Mouse (Mus musculus): ENCODE results near the gene 1700042G07Rik. TPM values are rescaled to one million over a fixed set of nuclear protein-coding genes. Genes with fewer than 3 reads are reported as not detected.

Gene 1700042G07Rik
- polyA plus RNA-seq (2016; fragmentation: Nextera tagmentation; extraction: Ambion mirVana) = not detected in 2 replicates

DNA sequence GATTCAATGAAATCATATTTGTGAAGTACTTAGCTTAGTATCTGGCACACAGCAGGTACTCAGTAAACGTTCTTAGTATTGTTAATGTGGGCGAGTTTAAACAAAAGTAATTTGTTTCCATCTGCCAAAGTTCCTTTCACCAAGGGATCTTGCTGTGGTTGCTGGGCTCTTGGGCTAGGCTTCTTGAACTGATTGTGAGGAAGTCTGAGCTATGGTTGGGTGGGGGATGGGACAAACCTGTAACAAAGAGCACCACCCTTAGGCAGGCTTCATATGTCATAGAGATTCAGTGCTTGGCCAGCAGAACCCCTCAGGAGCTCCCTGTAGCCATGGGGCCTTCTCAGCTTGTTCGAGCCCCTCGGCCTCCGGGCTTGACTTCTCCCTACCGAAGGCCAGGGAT, at the start of gene 1700042G07Rik, which contains the start of gene Gm49337:
Gene 1700042G07Rik (plus strand): TSS at position 301 of the 400 bp plus-strand sequence.
Gene Gm49337 (plus strand): TSS at position 313 of the 400 bp plus-strand sequence.
- H3K4me3 ChIP-seq = no peak within 1 kb of the TSS
- H3K36me3 ChIP-seq (replicated peaks) = no peaks in the 10 kb centered on the region
- no peaks in the 10 kb centered on the region for H3K27me3 ChIP-seq (replicated peaks; ENCODE audit: low read depth, poor library complexity, severe bottlenecking)
- DNase-seq (ENCODE audit: low spot score) = no peak
- 90% methylated on average over 6 of the region's 6 CpGs for WGBS
- peak within 1 kb of the TSS; percentile 48; the same call in 1 of the 2 replicates for H3K27ac ChIP-seq (replicated peaks)
- peaks cover 49% of the 10 kb centered on the region for H3K4me1 ChIP-seq
- no peaks in the 10 kb centered on the region for H3K9me3 ChIP-seq

DNA sequence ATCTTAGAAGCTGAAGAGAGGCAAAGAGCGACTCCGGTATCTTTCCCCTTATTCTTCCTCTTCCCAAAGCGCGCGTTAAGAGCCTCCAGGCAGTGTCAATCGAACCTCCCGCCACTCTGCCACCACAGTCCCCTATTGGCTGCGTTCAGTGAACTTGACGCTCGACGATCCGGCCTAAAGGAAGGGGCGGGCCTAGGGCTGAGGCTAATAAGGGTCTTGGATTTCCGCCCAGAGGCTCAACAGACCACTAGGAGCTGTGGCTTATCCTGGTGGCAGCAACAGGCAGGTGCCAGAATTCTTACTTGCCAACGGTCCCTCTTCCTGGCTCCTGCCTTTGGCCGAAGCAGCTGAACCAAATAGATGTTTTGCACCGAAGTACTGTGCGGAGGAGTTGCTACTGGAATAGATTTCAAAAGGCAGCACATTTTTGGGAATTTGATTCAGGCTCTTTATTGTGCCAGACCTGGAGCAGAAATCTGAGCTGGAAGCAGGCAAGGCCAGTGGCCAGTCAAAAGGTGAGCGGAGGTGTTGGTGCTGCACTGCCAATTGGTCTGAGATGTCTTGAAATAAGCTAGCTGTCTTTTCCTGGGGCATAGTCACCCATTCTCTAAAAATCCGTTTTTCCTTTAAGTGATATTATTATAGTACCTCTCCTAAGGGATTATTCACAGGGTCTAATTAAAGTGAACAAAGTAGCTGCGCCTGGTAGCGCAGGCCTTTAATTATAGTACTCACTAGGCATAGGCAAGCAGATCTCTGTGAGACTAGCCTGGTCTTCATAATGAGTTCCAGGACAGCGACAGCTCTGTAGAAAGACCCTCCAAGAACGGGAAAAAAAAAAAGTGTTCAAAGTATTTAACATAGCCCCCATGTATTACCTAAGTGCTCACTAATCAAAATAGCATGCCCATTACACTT, 49.3 kb upstream of the 1700042G07Rik start, which contains the start of the genes Rad54l and Pomgnt1:
Gene Rad54l (minus strand): TSS at position 89 of the 918 bp plus-strand sequence.
Gene Pomgnt1 (plus strand): TSS at position 239 of the 918 bp plus-strand sequence.
- Histone ChIP-seq H3K4me3 (peak within 1 kb of the TSS; percentile 80), H3K9me3 (no peaks in the 10 kb centered on the region), H3K27ac (replicated peaks) (peak within 1 kb of the TSS; percentile 82), H3K27me3 (replicated peaks; ENCODE audit: low read depth, poor library complexity, severe bottlenecking) (no peaks in the 10 kb centered on the region), H3K36me3 (replicated peaks) (peaks cover 25% of the 10 kb centered on the region), H3K4me1 (peaks cover 27% of the 10 kb centered on the region)
- peak; percentile 95 for DNase-seq (ENCODE audit: low spot score)
- WGBS = 5% methylated on average over 24 of the region's 24 CpGs

DNA sequence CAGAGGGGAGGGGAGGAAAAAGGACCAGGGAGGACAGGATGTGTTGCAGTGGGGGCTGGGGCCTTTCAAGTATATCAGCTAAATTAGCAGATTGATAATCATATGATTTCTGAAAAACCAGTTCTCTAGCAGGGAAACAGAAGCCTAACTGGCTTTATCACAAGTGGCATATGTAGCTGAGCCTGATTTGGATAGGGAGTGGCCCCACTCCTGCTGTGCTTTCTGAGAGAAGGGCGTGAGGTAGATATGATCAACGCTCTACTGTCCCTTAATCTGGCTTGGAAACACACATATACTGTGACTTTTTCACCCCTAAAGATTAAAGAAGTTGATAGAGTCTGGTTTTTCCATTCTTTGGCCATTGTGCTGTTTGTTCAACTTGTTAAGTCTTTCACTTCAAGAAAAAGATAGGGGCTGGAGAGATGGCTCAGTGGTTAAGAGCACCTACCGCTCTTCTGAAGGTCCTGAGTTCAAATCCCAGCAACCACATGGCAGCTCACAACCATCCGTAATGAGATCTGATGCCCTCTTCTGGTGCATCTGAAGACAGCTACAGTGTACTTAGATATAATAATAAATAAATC, 47.3 kb upstream of the 1700042G07Rik start:
- 97% methylated on average over 4 of the region's 4 CpGs for WGBS
- no peak overlapping the region for H3K27ac ChIP-seq (replicated peaks)
- DNase-seq (ENCODE audit: low spot score) = no peak
- no peaks in the 10 kb centered on the region for H3K27me3 ChIP-seq (replicated peaks; ENCODE audit: low read depth, poor library complexity, severe bottlenecking)
- H3K36me3 ChIP-seq (replicated peaks) = peaks cover 15% of the 10 kb centered on the region
- H3K4me3 ChIP-seq = no peak overlapping the region
- H3K9me3 ChIP-seq = no peaks in the 10 kb centered on the region
- peaks cover 27% of the 10 kb centered on the region for H3K4me1 ChIP-seq

DNA sequence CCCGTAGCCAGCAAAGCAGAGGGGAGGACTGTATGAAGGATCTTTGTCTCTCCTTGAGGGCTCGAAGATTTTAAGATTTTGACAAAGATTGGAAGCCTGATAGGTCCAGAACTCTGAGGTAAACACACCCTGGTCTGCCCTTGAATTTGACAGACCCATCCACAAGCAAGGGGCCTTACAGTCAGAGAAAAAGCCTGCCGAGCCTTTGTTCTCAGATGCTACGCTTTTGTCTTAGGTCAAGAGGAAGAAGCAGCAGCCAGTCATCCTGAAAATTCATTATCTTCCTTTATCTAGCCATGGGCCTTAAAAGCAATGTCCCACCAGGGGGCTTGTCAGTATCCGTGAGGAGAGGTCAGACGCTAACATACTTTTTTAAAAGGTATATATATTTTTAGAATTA, 45.2 kb upstream of the 1700042G07Rik start:
- no peaks in the 10 kb centered on the region for H3K9me3 ChIP-seq
- no peak overlapping the region for H3K27ac ChIP-seq (replicated peaks)
- no peak overlapping the region for H3K4me3 ChIP-seq
- H3K27me3 ChIP-seq (replicated peaks; ENCODE audit: low read depth, poor library complexity, severe bottlenecking) = no peaks in the 10 kb centered on the region
- peaks cover 16% of the 10 kb centered on the region for H3K36me3 ChIP-seq (replicated peaks)
- H3K4me1 ChIP-seq = peaks cover 20% of the 10 kb centered on the region
- no peak for DNase-seq (ENCODE audit: low spot score)
- 77% methylated on average over 6 of the region's 6 CpGs for WGBS

DNA sequence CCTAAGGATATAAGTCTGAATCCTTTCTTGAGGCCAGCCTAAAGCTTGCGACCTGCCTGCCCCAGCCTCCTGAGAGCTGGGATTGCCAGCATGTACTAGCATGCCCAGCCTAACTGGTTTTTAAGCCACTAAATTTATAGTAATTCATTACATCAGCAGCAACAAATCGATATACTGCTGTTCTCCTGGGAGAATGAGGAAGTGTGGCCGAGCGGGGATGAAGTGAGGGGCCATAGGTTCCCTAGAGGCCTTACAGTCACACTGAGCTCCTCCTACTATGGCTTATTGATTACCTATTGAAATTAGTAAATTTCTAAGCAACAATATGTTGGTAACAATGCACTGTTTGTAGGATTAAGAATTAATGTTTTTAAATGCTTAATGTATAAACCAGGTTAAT, 40.0 kb upstream of the 1700042G07Rik start:
- peaks cover 16% of the 10 kb centered on the region for H3K36me3 ChIP-seq (replicated peaks)

DNA sequence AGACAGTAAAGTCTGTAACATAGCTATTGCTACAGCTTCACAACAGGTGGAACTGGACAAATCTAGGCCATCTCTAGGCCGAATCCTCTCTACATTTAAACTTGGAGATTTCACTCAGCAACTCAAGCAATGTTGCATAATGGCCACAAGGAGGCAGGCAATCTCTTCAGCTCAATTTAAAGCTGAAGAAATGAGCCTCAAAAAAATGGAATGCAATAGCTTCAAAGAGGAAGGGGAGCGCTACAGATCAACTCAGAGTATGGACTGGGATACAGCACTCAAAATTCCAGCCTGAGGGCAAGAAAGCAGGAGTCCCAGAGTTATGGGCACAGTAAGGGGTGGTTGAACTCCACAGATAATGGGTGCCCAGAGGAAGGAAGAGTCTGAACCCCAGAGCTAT, 38.2 kb upstream of the 1700042G07Rik start:
- peaks cover 16% of the 10 kb centered on the region for H3K36me3 ChIP-seq (replicated peaks)
- H3K9me3 ChIP-seq = no peaks in the 10 kb centered on the region
- no peak for DNase-seq (ENCODE audit: low spot score)
- WGBS = 52% methylated on average over 2 of the region's 2 CpGs
- H3K27me3 ChIP-seq (replicated peaks; ENCODE audit: low read depth, poor library complexity, severe bottlenecking) = no peaks in the 10 kb centered on the region
- no peak overlapping the region for H3K4me3 ChIP-seq
- peaks cover 8% of the 10 kb centered on the region; the same call in 1 of the 2 replicates for H3K4me1 ChIP-seq
- H3K27ac ChIP-seq (replicated peaks) = no peak overlapping the region

More for the DNA sequence above, 40.0 kb upstream of the 1700042G07Rik start:
- no peak for DNase-seq (ENCODE audit: low spot score)
- H3K9me3 ChIP-seq = no peaks in the 10 kb centered on the region
- no peaks in the 10 kb centered on the region for H3K27me3 ChIP-seq (replicated peaks; ENCODE audit: low read depth, poor library complexity, severe bottlenecking)
- H3K4me1 ChIP-seq = peaks cover 8% of the 10 kb centered on the region; the same call in 1 of the 2 replicates
- 88% methylated on average over 4 of the region's 4 CpGs for WGBS
- H3K4me3 ChIP-seq = no peak overlapping the region
- no peak overlapping the region for H3K27ac ChIP-seq (replicated peaks)

DNA sequence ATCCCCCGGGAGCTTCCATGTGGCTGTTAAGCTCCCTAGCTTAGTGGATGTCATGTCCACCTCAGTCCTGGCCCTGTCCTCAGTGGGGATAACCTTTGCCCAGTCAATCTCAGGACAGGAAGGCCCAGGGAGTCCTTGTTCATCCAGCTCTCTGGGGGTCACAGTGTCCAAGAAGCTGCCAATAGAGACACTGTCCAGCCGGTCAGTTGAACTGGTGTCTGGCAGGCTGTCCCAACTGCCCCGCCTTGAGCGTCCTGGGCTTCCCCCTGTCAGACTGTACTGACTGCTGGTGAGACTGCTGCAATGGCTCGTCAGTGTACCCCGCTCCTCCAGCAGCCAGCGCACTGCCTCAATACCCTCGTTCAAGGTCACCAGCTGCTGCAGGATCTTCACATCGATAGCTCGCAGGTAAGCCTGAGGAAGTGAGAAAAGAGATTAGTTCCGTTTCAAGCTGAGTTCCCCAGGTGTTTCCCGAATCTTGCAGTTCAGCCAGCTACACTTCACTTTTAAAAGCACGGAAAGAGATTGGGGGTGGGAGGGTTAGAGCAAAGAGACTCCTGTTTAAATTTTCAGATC, 35.7 kb upstream of the 1700042G07Rik start:
- DNase-seq (ENCODE audit: low spot score) = no peak
- no peak overlapping the region for H3K4me3 ChIP-seq
- no peak overlapping the region for H3K27ac ChIP-seq (replicated peaks)
- 53% methylated on average over 13 of the region's 13 CpGs for WGBS
- H3K36me3 ChIP-seq (replicated peaks) = no peaks in the 10 kb centered on the region
- H3K4me1 ChIP-seq = peaks cover 8% of the 10 kb centered on the region; the same call in 1 of the 2 replicates
- H3K27me3 ChIP-seq (replicated peaks; ENCODE audit: low read depth, poor library complexity, severe bottlenecking) = peaks cover 12% of the 10 kb centered on the region
- H3K9me3 ChIP-seq = no peaks in the 10 kb centered on the region

DNA sequence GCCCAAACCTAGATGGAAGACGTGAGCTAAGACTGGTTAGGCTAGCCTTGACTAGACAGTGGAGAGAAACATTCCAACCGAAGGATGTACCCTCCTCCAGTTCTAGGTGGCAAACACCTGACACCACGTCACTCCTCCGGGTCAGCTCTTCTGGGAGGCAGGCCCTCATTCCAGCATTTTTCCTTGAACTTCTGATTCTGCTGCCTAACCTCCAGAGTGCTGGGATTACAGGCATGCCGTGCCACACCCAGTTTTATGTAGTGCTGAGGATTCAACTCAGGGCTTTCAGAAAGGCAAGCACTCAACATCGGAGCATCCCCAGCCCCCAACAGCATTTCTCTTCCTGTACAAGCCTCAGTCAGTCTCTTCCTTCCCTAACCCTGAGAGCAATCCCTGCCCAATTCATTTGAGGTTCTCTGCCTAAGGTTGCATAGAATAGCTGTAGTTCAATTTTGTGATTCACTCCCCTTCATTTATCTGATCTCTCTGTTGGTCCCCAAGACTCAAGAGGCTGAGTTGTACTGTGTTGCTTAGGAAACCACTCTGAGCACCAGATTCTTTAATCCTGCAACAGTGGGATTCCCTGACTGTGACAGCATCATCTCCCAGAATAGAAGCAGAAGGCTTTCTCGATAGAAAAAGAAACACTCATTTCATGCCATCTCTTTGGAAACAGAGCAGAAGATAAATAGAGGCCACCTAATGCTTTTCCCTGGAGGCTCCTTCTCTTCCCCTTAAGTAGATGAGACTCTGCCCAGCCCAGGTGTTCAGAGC, 32.2 kb upstream of the 1700042G07Rik start:
- WGBS = 85% methylated on average over 7 of the region's 7 CpGs
- peaks cover 37% of the 10 kb centered on the region for H3K27me3 ChIP-seq (replicated peaks; ENCODE audit: low read depth, poor library complexity, severe bottlenecking)

DNA sequence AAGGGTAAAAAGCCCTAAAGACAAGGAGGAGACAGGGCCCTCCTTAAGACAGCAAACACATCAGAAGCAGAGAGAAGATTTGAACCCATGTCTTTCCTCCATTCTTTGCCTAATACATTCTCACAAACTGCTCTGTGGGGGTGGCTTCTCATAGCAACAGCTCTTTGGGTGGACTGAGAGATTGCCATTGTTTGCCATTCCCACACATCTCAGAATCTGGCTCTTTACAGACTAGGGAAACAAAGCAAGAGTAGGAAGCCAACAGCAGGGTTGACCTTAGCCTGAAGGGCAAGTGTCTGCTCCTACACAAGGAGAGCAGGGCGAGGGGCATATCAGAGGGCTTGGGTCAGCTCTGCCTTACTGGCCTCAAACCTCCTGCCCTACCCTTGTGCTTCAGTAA, 31.4 kb upstream of the 1700042G07Rik start:
- 71% methylated on average over 1 of the region's 1 CpGs for WGBS
- Histone ChIP-seq H3K4me3 (no peak overlapping the region), H3K27me3 (replicated peaks; ENCODE audit: low read depth, poor library complexity, severe bottlenecking) (peaks cover 37% of the 10 kb centered on the region), H3K27ac (replicated peaks) (no peak overlapping the region), H3K4me1 (peaks cover 25% of the 10 kb centered on the region), H3K9me3 (no peaks in the 10 kb centered on the region), H3K36me3 (replicated peaks) (no peaks in the 10 kb centered on the region)
- DNase-seq (ENCODE audit: low spot score) = no peak

More for the DNA sequence above, 32.2 kb upstream of the 1700042G07Rik start:
- Histone ChIP-seq H3K36me3 (replicated peaks) (no peaks in the 10 kb centered on the region), H3K27ac (replicated peaks) (no peak overlapping the region), H3K4me1 (peaks cover 25% of the 10 kb centered on the region), H3K9me3 (no peaks in the 10 kb centered on the region), H3K4me3 (no peak overlapping the region)
- no peak for DNase-seq (ENCODE audit: low spot score)

DNA sequence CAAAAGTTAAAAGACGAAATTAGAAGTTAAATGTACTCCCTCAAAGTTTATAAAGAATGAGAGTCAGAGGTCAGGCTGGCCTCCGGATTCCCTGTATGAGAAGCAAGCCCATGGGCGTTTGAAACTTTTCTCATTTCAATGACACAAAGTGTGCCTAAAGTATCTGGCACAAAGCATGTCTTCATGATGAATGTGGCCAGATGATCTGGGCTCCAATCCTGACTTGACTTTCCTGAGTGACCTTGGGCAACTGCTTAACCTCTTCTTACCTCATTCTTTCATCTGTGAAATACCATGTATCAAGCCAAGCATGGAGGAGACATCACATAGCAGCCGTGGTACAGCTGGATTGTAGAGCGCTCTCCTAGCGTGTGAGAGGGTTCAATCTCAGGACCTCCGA, 30.9 kb upstream of the 1700042G07Rik start:
- H3K27ac ChIP-seq (replicated peaks) = no peak overlapping the region
- 82% methylated on average over 7 of the region's 7 CpGs for WGBS
- DNase-seq (ENCODE audit: low spot score) = no peak
- H3K4me1 ChIP-seq = peaks cover 24% of the 10 kb centered on the region
- no peak overlapping the region for H3K4me3 ChIP-seq
- H3K9me3 ChIP-seq = peaks cover 2% of the 10 kb centered on the region; the same call in 1 of the 2 replicates
- no peaks in the 10 kb centered on the region for H3K36me3 ChIP-seq (replicated peaks)
- peaks cover 37% of the 10 kb centered on the region for H3K27me3 ChIP-seq (replicated peaks; ENCODE audit: low read depth, poor library complexity, severe bottlenecking)

DNA sequence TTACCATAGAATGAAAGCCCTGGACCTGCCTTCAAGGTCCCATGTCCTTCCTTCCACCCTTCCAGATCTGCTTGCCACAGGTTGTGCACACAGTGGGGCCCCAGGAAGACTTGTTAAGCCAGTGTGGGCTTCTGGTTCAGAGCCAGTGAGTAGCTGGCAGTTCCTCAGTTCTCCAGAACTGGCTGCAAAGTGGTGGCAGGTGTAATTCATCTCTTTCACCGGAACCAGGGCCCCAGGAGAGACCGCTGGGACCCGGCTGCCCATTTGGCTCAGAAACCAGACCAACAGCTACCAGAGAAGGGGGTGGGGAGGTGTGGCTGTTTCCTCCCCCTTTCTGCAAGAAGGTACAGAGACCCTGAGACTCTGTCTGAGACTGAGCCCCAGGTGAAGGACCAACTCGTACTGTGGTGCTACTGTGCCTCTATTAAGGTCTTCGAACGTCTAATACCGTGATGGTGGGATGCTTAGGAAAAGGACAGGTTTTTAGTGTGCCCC, 29.8 kb upstream of the 1700042G07Rik start:
- Histone ChIP-seq H3K27me3 (replicated peaks; ENCODE audit: low read depth, poor library complexity, severe bottlenecking) (peaks cover 37% of the 10 kb centered on the region), H3K27ac (replicated peaks) (no peak overlapping the region), H3K36me3 (replicated peaks) (no peaks in the 10 kb centered on the region), H3K4me1 (peaks cover 20% of the 10 kb centered on the region), H3K4me3 (peak overlapping the region; percentile 83), H3K9me3 (peaks cover 3% of the 10 kb centered on the region; the same call in 1 of the 2 replicates)
- WGBS = 16% methylated on average over 7 of the region's 7 CpGs
- DNase-seq (ENCODE audit: low spot score) = no peak
